Mouse (Mus musculus) brain, embryonic 18.5 days (tissue): ENCODE results near the gene Surf2.
"Not testable (repeated sequence)": the region's sequence is repeated elsewhere in the genome, so short reads cannot be mapped to it uniquely, and the experiment has no call there.

ENCODE experiments used
- DNase-seq: peaks from one replicate; pipeline ENCODE4 v3.0.0-alpha.2; 2012; ENCODE audit warnings: low read depth, low spot score

Surf2 gene

GRCm38 (mm10) chr2:26915927-26916728 is at the start of gene Surf2, which contains the start of gene Surf1:
Surf2 (plus strand) TSS chr2:26916367.
Surf1 (minus strand) TSS chr2:26916530.
- DNase-seq = peak; percentile 75

- DNase-seq = no peak
Measured at GRCm38 (mm10) chr2:26870666-26871065, 45.5 kb upstream of the Surf2 start.

DNA sequence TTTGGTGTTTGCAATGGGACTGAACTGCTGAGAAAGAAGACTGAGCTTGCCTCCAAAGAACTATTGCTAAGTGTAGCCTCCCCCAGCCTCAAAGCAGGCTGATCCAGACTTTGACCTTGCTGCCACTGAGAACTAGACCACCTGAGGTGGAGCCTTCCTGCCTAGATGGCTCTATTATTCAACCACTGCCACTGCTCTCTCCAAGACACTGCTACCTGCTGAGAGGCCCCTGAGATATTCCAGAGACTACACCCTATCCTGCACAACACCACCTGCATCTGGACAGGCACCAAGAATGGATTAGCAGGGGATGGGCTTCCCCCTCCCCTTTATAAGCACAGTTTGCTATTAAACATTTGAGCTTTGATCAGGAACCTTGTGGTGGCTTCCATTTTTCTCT is 37.6 kb upstream of the Surf2 start:
- DNase-seq = no peak

DNA sequence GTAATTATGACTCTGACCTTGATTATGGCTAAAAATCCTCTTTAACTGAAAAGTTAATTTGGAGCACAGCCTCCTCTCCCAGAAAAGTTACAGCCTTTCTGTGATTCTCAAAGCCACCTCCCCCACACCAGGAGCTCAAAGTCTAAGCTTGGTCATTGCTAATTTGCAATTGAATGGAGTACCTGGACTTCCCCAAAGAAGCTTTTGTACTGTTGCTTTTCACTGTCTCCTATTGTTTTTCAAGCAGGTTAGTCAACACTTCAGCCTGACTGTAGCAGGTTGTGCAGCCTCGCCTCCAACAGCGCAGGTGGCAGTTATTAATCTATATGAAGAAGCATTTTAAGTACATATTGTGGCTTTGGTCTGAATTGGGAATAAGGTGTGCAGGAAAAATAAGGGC is 30.6 kb upstream of the Surf2 start:
- not testable (repeated sequence) for DNase-seq

GRCm38 (mm10) chr2:26886170-26886569 is 30.0 kb upstream of the Surf2 start:
- DNase-seq = not testable (repeated sequence)

DNA sequence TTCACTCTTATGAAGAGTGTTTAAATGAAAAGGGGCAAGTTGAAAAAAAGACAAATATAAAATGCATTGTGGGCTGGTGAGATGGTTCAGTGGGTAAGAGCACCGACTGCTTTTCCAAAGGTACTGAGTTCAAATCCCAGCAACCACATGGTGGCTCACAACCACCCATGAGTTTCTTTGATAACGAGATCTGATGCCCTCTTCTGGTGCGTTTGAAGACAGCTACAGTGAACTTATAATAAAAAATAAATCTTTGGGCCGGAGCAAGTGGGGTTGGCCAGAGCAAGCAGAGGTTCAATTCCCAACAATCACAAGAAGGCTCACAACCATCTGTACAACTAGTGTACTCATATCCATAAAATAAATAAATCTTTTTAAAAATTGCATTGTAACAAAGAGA is 20.3 kb upstream of the Surf2 start:
- DNase-seq = no peak

GRCm38 (mm10) chr2:26900731-26901130 is 15.4 kb upstream of the Surf2 start:
- no peak for DNase-seq

GRCm38 (mm10) chr2:26901834-26902400 is 14.2 kb upstream of the Surf2 start:
- DNase-seq = no peak

GRCm38 (mm10) chr2:26902467-26903220 is 13.5 kb upstream of the Surf2 start, which contains the start of gene Surf6:
Surf6 (minus strand) TSS chr2:26902879.
- peak; percentile 95 for DNase-seq

DNA sequence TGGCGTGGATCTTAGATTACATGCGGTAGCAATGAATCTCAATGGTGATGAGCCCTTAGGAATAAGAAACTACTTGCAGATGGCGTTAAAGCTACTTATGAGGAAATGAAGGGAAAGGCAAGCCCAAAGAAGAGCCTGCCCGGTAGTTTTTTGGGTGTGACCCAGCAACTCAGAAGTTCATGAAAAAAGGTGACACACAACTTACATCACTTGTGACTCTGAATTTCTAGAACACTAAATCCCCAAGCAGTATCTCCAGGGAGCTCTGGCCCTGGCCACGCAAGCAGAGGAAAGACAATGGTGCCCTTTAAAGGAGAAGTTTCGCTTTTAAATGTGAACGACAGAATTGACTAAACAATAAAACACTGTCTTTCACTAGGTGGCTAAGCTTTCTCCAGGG is 12.9 kb upstream of the Surf2 start:
- no peak for DNase-seq

GRCm38 (mm10) chr2:26905936-26906335 is 10.2 kb upstream of the Surf2 start:
- no peak for DNase-seq

DNA sequence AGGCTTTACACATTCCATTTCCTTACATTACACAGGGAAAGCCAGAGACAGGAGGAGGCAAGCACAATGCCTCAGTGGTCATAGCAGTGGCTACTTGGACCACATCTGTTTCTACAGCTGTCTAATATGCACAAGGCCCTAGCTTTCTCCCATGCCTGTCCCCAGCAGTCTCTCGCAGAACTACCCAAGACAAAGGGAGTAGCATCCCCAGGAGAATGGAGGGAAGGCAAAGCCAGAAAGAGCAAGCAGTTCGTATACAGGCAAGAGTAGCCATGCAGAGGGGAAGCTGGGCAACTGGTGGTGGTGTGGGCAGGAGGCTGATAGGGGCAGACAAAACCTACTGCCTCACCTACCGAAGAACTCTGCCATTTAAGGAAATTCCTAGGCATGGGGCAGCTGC is 9.7 kb upstream of the Surf2 start:
- no peak for DNase-seq

DNA sequence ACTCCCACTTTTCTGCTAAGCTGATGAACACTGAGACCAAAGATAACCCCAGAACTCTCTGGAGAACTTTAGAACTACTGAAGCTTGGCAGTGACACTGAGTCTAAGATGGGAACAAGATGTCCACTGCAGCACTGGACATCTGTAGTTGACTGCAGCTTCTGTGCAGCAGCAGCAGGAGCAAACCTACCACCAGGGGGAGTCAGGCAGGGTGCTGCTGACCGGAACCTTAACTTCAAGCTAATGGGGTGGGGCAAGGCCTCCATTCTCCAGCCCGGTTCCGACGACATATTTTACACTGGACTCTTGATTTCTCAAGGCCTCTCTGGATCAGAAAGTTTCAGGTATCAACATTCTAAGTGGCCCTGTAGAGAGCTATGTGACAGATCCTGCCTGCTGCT is 9.1 kb upstream of the Surf2 start:
- no peak for DNase-seq

DNA sequence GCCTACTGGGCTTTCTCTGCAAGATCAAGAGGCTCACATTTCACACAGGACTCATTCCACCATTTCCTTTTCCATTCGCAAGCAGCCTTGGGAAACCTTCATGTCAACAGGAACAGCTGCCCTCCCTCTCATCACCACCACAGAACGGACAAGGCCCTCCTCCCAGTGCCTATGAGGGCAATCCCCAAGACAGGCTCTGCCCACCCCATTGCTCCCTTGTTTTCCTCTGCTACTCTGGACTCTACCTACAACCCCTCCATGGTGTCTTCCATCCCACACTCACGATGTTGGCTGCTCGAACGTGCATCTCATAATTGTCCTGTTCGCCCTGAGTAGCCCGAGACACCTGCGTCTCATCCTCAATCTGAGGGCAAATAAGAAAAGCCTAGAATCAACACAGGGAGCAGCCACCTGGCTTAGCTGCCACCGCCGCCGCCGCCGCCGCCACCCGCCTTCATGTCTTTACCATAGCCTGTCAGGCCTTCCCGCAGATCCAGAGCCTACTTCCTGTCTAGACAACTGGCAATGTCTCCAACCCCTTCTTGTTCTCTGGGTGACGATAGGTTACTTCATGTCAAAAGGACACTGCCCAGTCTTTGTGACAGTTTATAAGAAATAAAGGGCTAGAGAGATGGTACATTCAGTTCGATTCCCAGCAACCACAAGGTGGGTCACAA is 7.3 kb upstream of the Surf2 start:
- DNase-seq = no peak

DNA sequence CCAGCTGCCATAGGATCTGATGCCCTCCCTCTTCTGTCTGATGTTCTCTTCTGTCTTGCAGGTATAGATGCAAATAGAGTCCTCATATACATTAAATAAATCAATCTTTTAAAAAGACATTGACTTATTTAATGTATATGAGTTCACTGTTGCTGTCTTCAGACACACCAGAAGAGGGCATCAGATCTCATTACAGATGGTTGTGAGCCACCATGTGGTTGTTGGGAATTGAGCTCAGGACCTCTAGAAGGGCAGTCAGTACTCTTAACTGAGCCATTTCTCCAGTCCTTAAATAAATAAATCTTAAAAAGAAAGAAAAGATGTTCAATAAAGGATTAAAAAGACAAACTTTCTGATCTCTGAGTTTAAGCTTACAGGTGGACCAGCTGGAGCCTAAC is 6.8 kb upstream of the Surf2 start:
- DNase-seq = no peak

GRCm38 (mm10) chr2:26910124-26910993 is 5.8 kb upstream of the Surf2 start, which contains the start of the genes Med22 and Rpl7a:
Med22 (minus strand) TSS chr2:26910677.
Rpl7a (plus strand) TSS chr2:26910764.
- peak; percentile 96 for DNase-seq

GRCm38 (mm10) chr2:26910994-26911765 is 5.0 kb upstream of the Surf2 start:
- DNase-seq = no peak

GRCm38 (mm10) chr2:26912253-26912770 is 3.9 kb upstream of the Surf2 start:
- DNase-seq = no peak

DNA sequence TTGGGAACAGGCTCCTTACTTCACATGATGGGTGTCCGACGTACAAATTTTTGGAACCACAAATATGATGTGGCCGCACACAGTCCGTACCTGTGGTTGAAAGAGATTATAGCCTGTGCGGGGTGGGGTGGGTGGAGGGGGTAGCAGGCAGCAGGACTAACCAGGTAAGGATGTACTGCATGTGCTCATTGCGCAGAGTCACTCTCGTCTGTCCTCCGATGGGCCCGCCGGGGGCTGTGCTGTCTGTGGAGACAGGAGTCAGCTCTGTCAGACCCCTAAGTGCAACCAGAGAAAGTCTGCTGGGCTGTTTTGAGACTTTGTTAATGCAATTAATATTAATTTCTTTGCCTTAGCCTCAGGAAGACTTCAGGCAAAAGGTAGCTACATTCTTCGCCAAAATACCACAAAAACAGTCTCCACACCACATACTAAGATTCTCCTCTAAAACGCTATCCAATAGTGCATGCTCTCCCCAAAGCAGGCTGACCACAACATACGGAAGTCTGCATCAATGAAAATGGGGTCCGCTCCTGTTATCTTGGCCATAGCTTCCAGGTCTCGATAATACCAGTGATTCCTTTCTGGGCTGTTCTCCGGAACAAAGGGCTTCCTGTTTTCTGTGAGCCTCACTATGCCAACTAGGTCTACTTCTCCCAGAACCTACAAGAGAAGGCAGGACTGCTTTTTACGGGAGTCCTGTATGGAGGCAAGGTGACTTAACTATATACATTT is 2.6 kb upstream of the Surf2 start:
- no peak for DNase-seq
